Mouse (Mus musculus) adrenal gland, postnatal 4 days (tissue): ENCODE data around the gene Gm13539. TPM values are rescaled to one million over a fixed set of nuclear protein-coding genes. Genes with fewer than 3 reads are reported as not detected.
A peak's percentile ranks its signal among the peaks of the same experiment; 100 is the strongest.

Source experiments
- DNase-seq, 2 experiments: peaks; one replicate each; pipeline ENCODE4 v3.0.0; 2021 to 2022; ENCODE audit warnings: low spot score in 2 of 2, mixed read lengths in 2 of 2
- total RNA-seq, 2 experiments: library from RNA; stranded (reverse); gene quantifications; 2 replicates each; pipeline ENCODE4 v1.2.3; 2021

The Gm13539 gene
- total RNA-seq, 2 experiments from 2014 or later: not detected

DNA sequence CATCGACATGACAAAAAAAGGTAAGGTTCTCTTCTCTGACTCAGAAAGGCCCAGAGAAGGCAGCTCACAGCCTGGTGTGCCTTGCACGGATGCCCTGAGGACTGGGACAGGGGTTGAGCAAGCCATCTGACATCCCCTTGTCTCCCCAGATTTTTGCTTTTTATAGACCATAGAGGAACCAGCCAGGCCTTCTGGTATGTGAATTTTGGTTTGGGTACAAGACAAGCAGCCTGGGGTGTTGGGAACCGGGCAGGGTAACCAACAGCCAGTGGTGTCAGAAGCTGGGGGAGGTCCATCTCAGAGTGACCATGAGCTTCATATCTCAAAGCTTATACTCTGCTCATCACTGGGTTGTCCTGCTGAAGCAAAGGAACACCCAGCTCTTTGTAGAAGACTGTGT lies 42.7 kb downstream of the Gm13539 start:
- no peak for DNase-seq

GRCm38 (mm10) chr2:25828344-25828947 lies 46.4 kb downstream of the Gm13539 start:
- no peak for DNase-seq

GRCm38 (mm10) chr2:25830786-25831185 lies 48.7 kb downstream of the Gm13539 start:
- DNase-seq: no peak

DNA sequence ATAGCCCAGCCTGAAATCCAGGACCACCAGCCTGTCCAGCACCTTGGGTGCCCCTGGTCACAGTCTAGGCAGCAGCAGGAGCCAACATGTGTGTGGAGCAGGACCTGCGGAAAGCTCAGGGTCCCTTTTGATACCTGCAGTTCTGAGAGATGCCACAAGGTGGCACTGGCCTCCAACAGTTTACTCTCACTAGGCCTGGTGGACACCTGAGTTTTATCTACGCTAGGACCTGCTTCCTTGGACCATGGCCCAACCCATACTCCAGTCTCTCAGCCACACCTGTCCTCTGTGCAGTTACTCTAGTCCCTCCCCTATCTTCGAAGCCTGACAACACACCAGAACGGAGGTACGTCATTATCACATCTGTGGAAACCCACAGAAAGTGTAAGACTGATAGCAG lies 54.2 kb downstream of the Gm13539 start:
- peak; percentile 53 to 56 for DNase-seq

Other genes with a start within 250 kb of the Gm13539 start
- 10 to 100 TPM; 19.2 to 20.5 TPM for gene Traf2, start 235.3 kb upstream of the Gm13539 start, total RNA-seq
- 100 to 1,000 TPM; 171 to 191 TPM for gene Edf1, start 224.4 kb upstream of the Gm13539 start, total RNA-seq
- 1 to 10 TPM; 4.1 to 7.1 TPM for gene Mamdc4, start 207.4 kb upstream of the Gm13539 start, total RNA-seq
- 10 to 100 TPM; 74.7 to 80.0 TPM for gene Phpt1, start 207.0 kb upstream of the Gm13539 start, total RNA-seq
- 1 to 10 TPM; 4.6 to 5.3 TPM for gene Ajm1, start 200.5 kb upstream of the Gm13539 start, total RNA-seq
- 100 to 1,000 TPM; 117 to 128 TPM for gene Rabl6, start 173.7 kb upstream of the Gm13539 start, total RNA-seq
- gene Ccdc183, start 164.6 kb upstream of the Gm13539 start, total RNA-seq: under 1 TPM in 1 of 2 experiments, not detected in 1; 0.11 TPM
- gene Tmem141, start 160.3 kb upstream of the Gm13539 start, total RNA-seq: 10 to 100 TPM; 37.1 to 39.5 TPM
- gene Fcna, start 154.2 kb upstream of the Gm13539 start, total RNA-seq: 10 to 100 TPM; 10.2 to 14.4 TPM
- gene Lcn8, start 129.1 kb upstream of the Gm13539 start, total RNA-seq: under 1 TPM in 1 of 2 experiments, not detected in 1; 0.68 TPM
- not detected for gene Lcn5, start 124.3 kb upstream of the Gm13539 start, total RNA-seq
- not detected for gene Lcn6, start 105.5 kb upstream of the Gm13539 start, total RNA-seq
- not detected for gene Lcn10, start 99.5 kb upstream of the Gm13539 start, total RNA-seq
- gene Obp2a, start 82.2 kb upstream of the Gm13539 start, total RNA-seq: 1 to 10 TPM; 6.6 to 6.9 TPM
- gene Bmyc, start 75.5 kb upstream of the Gm13539 start, total RNA-seq: 10 to 100 TPM; 74.3 to 75.0 TPM
- not detected for gene Obp2b, start 45.2 kb upstream of the Gm13539 start, total RNA-seq
- gene Lcn3, start 16.7 kb upstream of the Gm13539 start, total RNA-seq: not detected
- gene Lcn11, start 5.2 kb upstream of the Gm13539 start, total RNA-seq: not detected
- gene Glt6d1, start 33.6 kb downstream of the Gm13539 start, total RNA-seq: not detected
- gene Lcn9, start 40.9 kb downstream of the Gm13539 start, total RNA-seq: not detected
- not detected for gene Sohlh1, start 65.0 kb downstream of the Gm13539 start, total RNA-seq
- gene Kcnt1, start 81.5 kb downstream of the Gm13539 start, total RNA-seq: 10 to 100 TPM; 12.2 to 12.9 TPM
- gene Camsap1, start 201.0 kb downstream of the Gm13539 start, total RNA-seq: 10 to 100 TPM; 41.3 to 44.8 TPM
- 10 to 100 TPM; 51.2 to 54.4 TPM for gene Ubac1, start 239.5 kb downstream of the Gm13539 start, total RNA-seq